Mouse (Mus musculus) heart, embryonic 14.5 days (tissue): ENCODE results near the gene Rbp1. TPM values are rescaled to one million over a fixed set of nuclear protein-coding genes. Genes with fewer than 3 reads are reported as not detected.

Source experiments
- ATAC-seq: fragments of 200-750 bp; cut with Nextera tagmentation; 2 replicates; pipeline ENCODE4 v1.8.0; 2017; ENCODE audit warnings: low read depth, moderate TSS enrichment; ENCODE audit not compliant: insufficient number of reproducible peaks, insufficient read depth, low FRiP score
- H3K27ac ChIP-seq, 2 experiments: fragments of 200-500 bp in 1 of 2; fragments of 300-500 bp in 1 of 2; sonication (generic) in 1 of 2; replicated peaks in 1 of 2; 2 replicates each; pipeline ENCODE4 v1.5.1; 2012 to 2014; ENCODE audit warnings: low read depth in 2 of 2, low read length in 2 of 2, control low read depth in 1 of 2, mild to moderate bottlenecking in 1 of 2, mixed read lengths in 1 of 2; ENCODE audit not compliant: control insufficient read depth in 1 of 2, insufficient read depth in 1 of 2
- H3K27me3 ChIP-seq: fragments of 300-500 bp; sonication (generic); 2 replicates; pipeline ENCODE4 v1.6.1; 2014; ENCODE audit warnings: mild to moderate bottlenecking, low read length, control low read depth; ENCODE audit not compliant: control insufficient read depth, insufficient read depth
- H3K36me3 ChIP-seq: fragments of 300-500 bp; sonication (generic); 2 replicates; pipeline ENCODE4 v1.6.1; 2014; ENCODE audit warnings: mild to moderate bottlenecking, control low read depth, low read length, mixed read lengths; ENCODE audit not compliant: control insufficient read depth, insufficient read depth
- H3K4me1 ChIP-seq, 2 experiments: fragments of 200-500 bp in 1 of 2; fragments of 300-500 bp in 1 of 2; sonication (generic) in 1 of 2; 2 replicates each; pipeline ENCODE4 v1.6.1; 2012 to 2014; ENCODE audit warnings: low read length in 2 of 2, control low read depth in 1 of 2, mixed read lengths in 1 of 2; ENCODE audit not compliant: control insufficient read depth in 2 of 2, insufficient read depth in 2 of 2
- H3K4me2 ChIP-seq: fragments of 300-500 bp; sonication (generic); 2 replicates; pipeline ENCODE4 v1.6.1; 2014; ENCODE audit warnings: mild to moderate bottlenecking, low read length
- H3K4me3 ChIP-seq, 2 experiments: fragments of 200-500 bp in 1 of 2; fragments of 300-500 bp in 1 of 2; sonication (generic) in 1 of 2; 2 replicates each; pipeline ENCODE4 v1.5.1; 2012 to 2014; ENCODE audit warnings: low read length in 2 of 2, mild to moderate bottlenecking in 2 of 2, control low read depth in 1 of 2, low read depth in 1 of 2, moderate library complexity in 1 of 2; ENCODE audit not compliant: control insufficient read depth in 1 of 2, insufficient read depth in 1 of 2
- H3K9ac ChIP-seq: fragments of 300-500 bp; sonication (generic); 2 replicates; pipeline ENCODE4 v1.6.1; 2014; ENCODE audit warnings: mild to moderate bottlenecking, low read length
- H3K9me3 ChIP-seq: fragments of 300-500 bp; sonication (generic); 2 replicates; pipeline ENCODE4 v1.6.1; 2016; ENCODE audit warnings: low read length, control low read depth; ENCODE audit not compliant: control insufficient read depth
- WGBS: fragments of 180-500 bp; shearing (Covaris S2); extraction: QIAGEN DNeasy Blood & Tissue Kit; methylation state at CpG from one replicate; pipeline ENCODE4 v1.1.7; 2014; 5-methylcytosine and 5-hydroxymethylcytosine counted together
- polyA plus RNA-seq: library from polyadenylated mRNA; unstranded; fragments of >200 nt; fragmentation: Nextera tagmentation; extraction: Ambion mirVana; gene quantifications from 2 replicates; pipeline ENCODE4 v1.2.1, GENCODE M21; 2014

Gene Rbp1
- polyA plus RNA-seq, 1 experiment from 2014 or later = 70.7 TPM

DNA sequence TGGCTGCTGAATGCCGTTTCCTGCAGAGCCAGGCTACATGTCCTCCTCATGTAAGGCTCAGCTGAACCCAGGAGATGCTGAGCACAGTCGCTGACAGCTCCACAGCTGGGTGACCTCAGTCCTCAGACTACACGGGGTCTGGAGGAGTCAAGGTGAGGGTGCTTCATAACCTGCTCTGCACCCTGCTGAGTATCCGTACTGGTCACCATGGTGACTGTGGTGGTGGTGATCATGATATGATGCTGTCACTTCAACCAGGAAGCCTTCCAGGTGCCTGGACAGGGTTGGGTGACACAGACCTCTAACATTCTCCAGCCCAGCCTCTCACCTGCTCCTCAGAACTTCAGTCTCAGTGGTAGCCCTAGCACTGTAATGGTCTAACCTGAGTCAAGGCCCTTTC lies 15.1 kb downstream of the Rbp1 start:
- Histone ChIP-seq H3K9ac (no peak overlapping the region), H3K4me2 (no peak overlapping the region), H3K27ac (no peak overlapping the region), H3K27me3 (no peaks in the 10 kb centered on the region), H3K4me1 (peaks cover 2 to 4% of the 10 kb centered on the region in 2 experiments; a peak in 2 of 4 replicates), H3K4me3 (no peak overlapping the region), H3K36me3 (peaks cover 13% of the 10 kb centered on the region; the same call in 1 of the 2 replicates), H3K9me3 (no peaks in the 10 kb centered on the region)
- ATAC-seq = no peak
- 57% methylated on average over 4 of the region's 4 CpGs for WGBS

DNA sequence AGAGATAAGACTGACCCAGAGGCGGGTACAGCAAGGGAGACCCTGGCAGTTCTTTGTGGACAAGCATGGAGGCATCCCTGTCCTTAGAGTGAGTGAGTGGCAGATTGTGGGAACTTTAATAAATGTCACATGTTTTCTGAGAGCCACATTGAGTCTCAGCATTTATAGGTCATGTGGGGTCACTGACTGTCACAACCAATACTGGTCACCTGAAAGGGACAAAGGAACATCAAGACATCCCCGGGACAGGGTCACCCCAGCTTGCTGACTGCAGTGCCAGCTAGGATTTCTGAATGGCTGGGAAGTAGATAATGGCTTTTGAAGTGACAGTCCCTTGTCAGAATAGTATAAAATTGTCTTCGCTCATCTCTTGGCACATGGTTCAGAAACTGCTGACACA lies 16.3 kb downstream of the Rbp1 start:
- no peak for ATAC-seq
- 51% methylated on average over 3 of the region's 3 CpGs for WGBS
- H3K27me3 ChIP-seq = no peaks in the 10 kb centered on the region

DNA sequence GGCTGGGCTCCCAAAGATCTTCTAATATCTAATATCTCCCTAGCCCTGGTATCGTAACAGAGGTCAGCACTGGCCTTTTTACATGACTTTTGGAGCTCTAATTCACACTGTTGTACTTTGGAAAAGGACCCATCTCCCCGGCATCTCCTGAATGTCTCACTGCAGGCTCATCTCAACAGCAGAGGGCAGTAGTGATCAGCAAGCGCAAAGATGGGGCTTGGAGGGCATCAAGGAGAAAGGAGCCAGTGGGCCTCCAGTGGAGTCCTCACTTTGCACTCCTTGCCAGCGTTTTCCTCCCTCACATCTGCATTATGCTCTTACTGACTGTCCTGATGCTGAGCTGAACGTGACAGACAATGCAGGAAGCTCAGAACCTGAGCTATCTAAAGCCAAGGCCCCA lies 19.9 kb downstream of the Rbp1 start:
- H3K36me3 ChIP-seq = peaks cover 39% of the 10 kb centered on the region
- H3K27me3 ChIP-seq = no peaks in the 10 kb centered on the region
- WGBS = 43% methylated on average over 5 of the region's 5 CpGs
- no peaks in the 10 kb centered on the region for H3K9me3 ChIP-seq
- H3K4me3 ChIP-seq = no peak overlapping the region
- H3K9ac ChIP-seq = no peak overlapping the region
- ATAC-seq = no peak
- H3K4me2 ChIP-seq = no peak overlapping the region
- H3K4me1 ChIP-seq = peaks cover 0 to 3% of the 10 kb centered on the region in 2 experiments; a peak in 2 of 4 replicates
- H3K27ac ChIP-seq = no peak overlapping the region

More for the DNA sequence above, 16.3 kb downstream of the Rbp1 start:
- no peak overlapping the region for H3K27ac ChIP-seq
- H3K9me3 ChIP-seq = no peaks in the 10 kb centered on the region
- no peak overlapping the region for H3K4me2 ChIP-seq
- H3K36me3 ChIP-seq = peaks cover 13% of the 10 kb centered on the region; the same call in 1 of the 2 replicates
- H3K4me3 ChIP-seq = no peak overlapping the region
- H3K4me1 ChIP-seq = no peaks in the 10 kb centered on the region; a peak in 1 of 4 replicates
- H3K9ac ChIP-seq = no peak overlapping the region

DNA sequence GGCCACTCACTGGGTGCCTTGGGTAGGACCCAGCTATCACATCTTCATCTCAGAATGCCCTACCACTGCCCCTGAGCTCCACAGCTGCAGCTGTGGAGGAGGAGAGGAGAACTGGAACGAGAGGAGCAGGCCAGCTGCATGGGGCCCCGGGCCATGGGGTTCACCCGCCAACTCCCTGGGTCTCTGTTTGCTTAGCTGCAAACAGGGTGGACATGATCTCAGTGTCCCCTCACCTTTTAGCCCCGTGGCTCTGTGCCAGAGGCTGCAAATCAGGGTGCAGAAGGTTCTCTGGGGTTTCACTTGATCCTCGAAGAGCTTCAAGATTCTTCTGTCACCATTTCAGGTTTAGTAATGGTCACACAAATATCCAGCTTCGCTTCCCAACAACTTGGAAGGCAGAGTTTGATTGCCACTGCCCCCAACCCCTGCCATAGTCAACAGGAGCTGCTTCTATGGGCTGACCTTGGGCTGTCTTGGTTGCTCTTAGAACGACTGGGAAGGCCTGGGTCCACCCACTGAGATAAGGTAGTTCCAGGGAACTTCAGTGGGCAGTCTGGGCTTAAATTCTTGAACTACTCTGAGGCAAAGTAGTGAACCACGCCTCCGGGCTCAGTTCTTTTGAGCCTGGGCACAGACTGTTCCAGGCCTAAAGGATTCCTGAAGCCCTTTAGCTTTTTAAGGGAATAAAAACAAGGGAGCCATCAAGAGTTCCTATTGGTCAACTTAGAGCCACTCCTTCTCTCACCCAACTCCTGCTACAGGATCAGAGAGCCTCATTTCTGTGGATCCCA lies 22.8 kb downstream of the Rbp1 start:
- Histone ChIP-seq H3K4me1 (peaks cover 0 to 3% of the 10 kb centered on the region in 2 experiments; a peak in 1 of 4 replicates), H3K4me3 (no peak overlapping the region), H3K9ac (no peak overlapping the region), H3K27me3 (no peaks in the 10 kb centered on the region), H3K4me2 (no peak overlapping the region), H3K27ac (no peak overlapping the region), H3K9me3 (no peaks in the 10 kb centered on the region), H3K36me3 (peaks cover 26% of the 10 kb centered on the region)
- ATAC-seq = no peak
- WGBS = 69% methylated on average over 9 of the region's 9 CpGs

DNA sequence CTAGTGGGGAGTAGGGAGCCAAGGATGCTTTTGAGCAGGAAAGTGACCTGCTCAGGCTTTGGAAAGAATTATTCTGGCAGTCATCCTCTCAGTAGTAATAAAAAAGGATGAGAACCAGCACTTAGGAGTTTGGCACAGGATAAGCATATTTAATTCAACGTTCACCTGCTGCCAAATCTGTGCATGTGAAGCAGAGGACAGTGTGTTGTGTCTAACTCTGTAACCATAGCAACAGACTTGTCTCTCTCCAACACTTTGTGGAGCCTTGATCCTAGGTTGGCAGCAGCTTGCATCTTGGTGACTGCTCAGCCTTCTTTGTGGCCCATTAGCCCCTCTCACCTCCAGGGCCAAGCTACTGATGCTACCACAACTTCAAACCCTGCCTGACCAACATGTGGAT lies 28.2 kb downstream of the Rbp1 start:
- Histone ChIP-seq H3K9ac (no peak overlapping the region), H3K36me3 (peaks cover 16% of the 10 kb centered on the region), H3K27me3 (no peaks in the 10 kb centered on the region), H3K4me2 (no peak overlapping the region), H3K4me3 (no peak overlapping the region), H3K9me3 (peaks cover 6% of the 10 kb centered on the region; the same call in 1 of the 2 replicates), H3K4me1 (no peaks in the 10 kb centered on the region), H3K27ac (no peak overlapping the region)
- 53% methylated on average over 1 of the region's 1 CpGs for WGBS
- ATAC-seq = no peak

DNA sequence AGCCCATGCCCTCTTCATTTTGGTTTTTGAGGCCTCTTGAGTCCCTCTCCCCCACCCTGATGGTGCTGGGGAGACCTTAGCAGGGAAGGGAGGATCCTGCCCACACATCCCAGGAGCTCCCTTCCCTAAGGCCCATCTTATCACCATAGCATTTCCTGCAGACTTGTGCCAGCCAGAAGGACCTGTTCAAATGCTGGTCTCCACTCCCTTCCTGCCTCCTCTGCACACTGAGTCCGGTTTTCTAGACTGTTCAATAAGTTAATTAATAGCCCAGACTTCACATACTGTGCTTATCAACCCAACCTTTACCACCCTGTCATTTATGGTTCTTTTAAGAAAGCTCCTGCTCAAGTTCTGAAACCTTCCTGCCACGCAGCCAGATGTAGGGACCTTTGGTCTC lies 43.9 kb downstream of the Rbp1 start:
- no peaks in the 10 kb centered on the region for H3K4me1 ChIP-seq
- no peaks in the 10 kb centered on the region for H3K9me3 ChIP-seq
- ATAC-seq = no peak
- H3K36me3 ChIP-seq = no peaks in the 10 kb centered on the region
- no peak overlapping the region for H3K4me3 ChIP-seq
- H3K27ac ChIP-seq = no peak overlapping the region
- no peak overlapping the region for H3K4me2 ChIP-seq
- H3K9ac ChIP-seq = no peak overlapping the region
- no peaks in the 10 kb centered on the region for H3K27me3 ChIP-seq
- 42% methylated on average over 2 of the region's 2 CpGs for WGBS

DNA sequence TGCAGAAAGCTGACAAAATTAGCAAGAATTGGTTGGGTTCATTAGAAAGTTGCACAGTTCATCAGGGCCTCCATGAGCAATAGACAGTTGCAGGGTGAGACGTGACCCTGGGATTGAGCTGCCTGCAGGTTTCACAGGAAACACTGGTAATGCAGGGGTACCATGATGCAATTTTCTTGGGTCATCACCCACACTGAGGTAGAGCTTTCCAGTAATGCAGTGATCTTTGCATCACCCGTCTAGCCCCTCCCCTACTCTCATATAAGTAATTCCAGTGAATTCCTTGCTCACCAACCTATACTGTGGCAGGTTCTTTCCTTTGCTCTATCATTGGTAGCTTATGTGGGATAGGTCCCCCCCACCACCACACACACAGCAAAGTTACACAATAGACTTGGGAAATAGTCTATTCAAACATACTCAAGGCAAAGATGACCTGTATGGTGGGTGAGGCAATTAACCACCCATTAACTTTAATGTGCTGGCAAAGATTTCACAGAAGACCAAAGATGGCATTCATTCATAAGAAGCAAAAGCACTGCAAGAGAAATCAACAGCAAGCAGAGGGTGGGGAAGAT lies 57.5 kb downstream of the Rbp1 start:
- H3K9me3 ChIP-seq = no peaks in the 10 kb centered on the region
- WGBS = 85% methylated on average over 2 of the region's 2 CpGs
- no peak for ATAC-seq
- no peaks in the 10 kb centered on the region for H3K27me3 ChIP-seq
- H3K9ac ChIP-seq = no peak overlapping the region
- no peak overlapping the region for H3K4me3 ChIP-seq
- no peaks in the 10 kb centered on the region for H3K4me1 ChIP-seq
- H3K27ac ChIP-seq = no peak overlapping the region
- H3K4me2 ChIP-seq = no peak overlapping the region
- H3K36me3 ChIP-seq = no peaks in the 10 kb centered on the region
